Mouse (Mus musculus) CH12.LX (cell line): ENCODE measurements around the gene Cd200r3. TPM values are rescaled to one million over a fixed set of nuclear protein-coding genes. Genes with fewer than 3 reads are reported as not detected.

Experiments
- DNase-seq: peaks from one replicate; pipeline ENCODE4 v3.0.0-alpha.2; 2013; ENCODE audit errors: extremely low read depth
- H3K27ac ChIP-seq: 2 replicates; pipeline ENCODE4 v1.5.1; 2012; ENCODE audit warnings: low read depth, mild to moderate bottlenecking, control low read depth, moderate library complexity; ENCODE audit not compliant: insufficient read depth
- H3K27me3 ChIP-seq: replicated peaks from 2 replicates; pipeline ENCODE3; 2012; ENCODE audit warnings: inconsistent platforms
- H3K36me3 ChIP-seq, 2 experiments: replicated peaks in 1 of 2; 2 replicates each; pipeline versions ENCODE3 to v1.6.1; 2012; ENCODE audit warnings: inconsistent platforms in 1 of 2, low read length in 1 of 2, mild to moderate bottlenecking in 1 of 2, mixed read lengths in 1 of 2, moderate library complexity in 1 of 2; ENCODE audit not compliant: control insufficient read depth in 1 of 2, insufficient read depth in 1 of 2
- H3K4me1 ChIP-seq, 2 experiments: 2 replicates each; pipeline ENCODE4 v1.6.1; 2012; ENCODE audit warnings: inconsistent platforms in 1 of 2, moderate library complexity in 1 of 2; ENCODE audit not compliant: insufficient read depth in 2 of 2, control insufficient read depth in 1 of 2
- H3K4me2 ChIP-seq: 2 replicates; pipeline ENCODE4 v1.6.1; 2012; ENCODE audit warnings: low read depth, mild to moderate bottlenecking, control low read depth; ENCODE audit not compliant: poor library complexity, insufficient read depth, severe bottlenecking
- H3K4me3 ChIP-seq, 3 experiments: fragments of 150-350 bp in 1 of 3; sonication (generic) in 1 of 3; replicated peaks in 1 of 3; 2 replicates each; pipeline versions ENCODE3 to v1.5.1; 2011 to 2012; ENCODE audit warnings: low read depth in 2 of 3, low read length in 2 of 3, mild to moderate bottlenecking in 2 of 3, moderate library complexity in 2 of 3, control low read depth in 1 of 3, improper control_type of control experiment in 1 of 3, inconsistent platforms in 1 of 3, mixed read lengths in 1 of 3; ENCODE audit not compliant: poor library complexity in 1 of 3
- H3K79me2 ChIP-seq: replicated peaks from 2 replicates; pipeline ENCODE4 v1.6.1; 2012; ENCODE audit warnings: mild to moderate bottlenecking, moderate library complexity; ENCODE audit not compliant: control insufficient read depth, poor library complexity, insufficient read depth, severe bottlenecking; ENCODE audit errors: extremely low read depth
- H3K9ac ChIP-seq: 2 replicates; pipeline ENCODE4 v1.6.1; 2012; ENCODE audit warnings: low read depth, mild to moderate bottlenecking, control low read depth, moderate library complexity; ENCODE audit not compliant: insufficient read depth
- H3K9me3 ChIP-seq: replicated peaks from 2 replicates; pipeline ENCODE3; 2012; ENCODE audit warnings: low read length, inconsistent platforms, mixed read lengths
- CHD1 ChIP-seq: IDR thresholded peaks from 2 replicates; pipeline ENCODE4 v1.6.1; 2012; ENCODE audit warnings: low read depth, low read length, improper control_type of control experiment, inconsistent platforms
- CHD2 ChIP-seq: IDR thresholded peaks from 2 replicates; pipeline ENCODE4 v1.6.1; 2011; ENCODE audit warnings: low read length, improper control_type of control experiment
- EP300 ChIP-seq: IDR thresholded peaks from 2 replicates; pipeline ENCODE4 v1.6.1; 2011; ENCODE audit warnings: low read length, improper control_type of control experiment
- ETS1 ChIP-seq: conservative IDR thresholded peaks from 2 replicates; pipeline ENCODE4 v1.6.1; 2012; ENCODE audit warnings: low read depth, mild to moderate bottlenecking, inconsistent platforms, low read length, improper control_type of control experiment, moderate library complexity
- HCFC1 ChIP-seq: IDR thresholded peaks from 2 replicates; pipeline ENCODE4 v1.6.1; 2012; ENCODE audit warnings: low read depth, mild to moderate bottlenecking, inconsistent platforms, low read length, improper control_type of control experiment
- IRF4 ChIP-seq: IDR thresholded peaks from 2 replicates; pipeline ENCODE4 v1.6.1; 2014; ENCODE audit warnings: low read depth, mild to moderate bottlenecking, inconsistent platforms, low read length, improper control_type of control experiment
- JUN ChIP-seq: IDR thresholded peaks from 2 replicates; pipeline ENCODE4 v1.6.1; 2011; ENCODE audit warnings: low read depth, mild to moderate bottlenecking, low read length, improper control_type of control experiment, moderate library complexity; ENCODE audit not compliant: insufficient read depth
- MAZ ChIP-seq: IDR thresholded peaks from 2 replicates; pipeline ENCODE4 v1.6.1; 2012; ENCODE audit warnings: low read depth, mild to moderate bottlenecking, inconsistent platforms, low read length, improper control_type of control experiment, moderate library complexity
- MXI1 ChIP-seq: IDR thresholded peaks from 2 replicates; pipeline ENCODE4 v1.6.1; 2011; ENCODE audit warnings: mild to moderate bottlenecking, low read depth, low read length, improper control_type of control experiment
- POLR2AphosphoS2 ChIP-seq: IDR thresholded peaks from 2 replicates; pipeline ENCODE4 v1.6.1; 2011; ENCODE audit warnings: low read depth, low read length, improper control_type of control experiment
- RAD21 ChIP-seq: IDR thresholded peaks from 2 replicates; pipeline ENCODE4 v1.6.1; 2011; ENCODE audit warnings: low read depth, mild to moderate bottlenecking, low read length, improper control_type of control experiment, moderate library complexity
- TCF12 ChIP-seq: IDR thresholded peaks from 2 replicates; pipeline ENCODE4 v1.6.1; 2014; ENCODE audit warnings: low read depth, mild to moderate bottlenecking, inconsistent platforms, low read length, improper control_type of control experiment
- UBTF ChIP-seq: IDR thresholded peaks from 2 replicates; pipeline ENCODE4 v1.6.1; 2012; ENCODE audit warnings: low read depth, mild to moderate bottlenecking, inconsistent platforms, low read length, improper control_type of control experiment, moderate library complexity
- USF2 ChIP-seq: conservative IDR thresholded peaks from 2 replicates; pipeline ENCODE4 v1.6.1; 2011; ENCODE audit warnings: low read depth, low read length, improper control_type of control experiment
- ZC3H11A ChIP-seq: IDR thresholded peaks from 2 replicates; pipeline ENCODE4 v1.6.1; 2012; ENCODE audit warnings: low read depth, mild to moderate bottlenecking, inconsistent platforms, low read length, improper control_type of control experiment
- ZKSCAN1 ChIP-seq: IDR thresholded peaks from 2 replicates; pipeline ENCODE4 v1.6.1; 2012; ENCODE audit warnings: low read depth, inconsistent platforms, low read length, improper control_type of control experiment, borderline replicate concordance
- ZNF384 ChIP-seq: IDR thresholded peaks from 2 replicates; pipeline ENCODE4 v1.6.1; 2012; ENCODE audit warnings: low read depth, low read length, improper control_type of control experiment, inconsistent platforms
- dilution Hi-C: fragments of 300-500 bp; cut with MboI; formaldehyde crosslinking; loops from 2 replicates; pipeline ENCODE4 v1.14.3; 2020; ENCODE audit warnings: low sequenced_read_pairs; ENCODE audit not compliant: extremely low pct_unique_long_range_greater_than_20kb, extremely low pct_ligation_motif_present
- in situ Hi-C: fragments of 300-500 bp; cut with MboI; formaldehyde crosslinking; loops from 3 replicates; pipeline ENCODE4 v1.14.3; 2019; ENCODE audit warnings: low sequenced_read_pairs, low pct_ligation_motif_present, low pct_unique_long_range_greater_than_20kb, mixed read lengths
- polyA plus RNA-seq: library from polyadenylated mRNA; unstranded; fragments of >175 nt; gene quantifications from 2 replicates; pipeline ENCODE4 v1.2.1, GENCODE M21; 2012; ENCODE audit warnings: low read depth; ENCODE audit not compliant: insufficient read length
- total RNA-seq, 2 experiments: library from RNA; depleted of rRNA; stranded (reverse); fragments of 300-350 nt in 1 of 2; fragments of >200 nt in 1 of 2; gene quantifications; 2 replicates each; pipeline ENCODE4 v1.2.3; 2012 to 2014

Cd200r3 gene
- total and polyA plus RNA-seq, 3 experiments: 5.0 to 17.6 (median 6.9) TPM

DNA sequence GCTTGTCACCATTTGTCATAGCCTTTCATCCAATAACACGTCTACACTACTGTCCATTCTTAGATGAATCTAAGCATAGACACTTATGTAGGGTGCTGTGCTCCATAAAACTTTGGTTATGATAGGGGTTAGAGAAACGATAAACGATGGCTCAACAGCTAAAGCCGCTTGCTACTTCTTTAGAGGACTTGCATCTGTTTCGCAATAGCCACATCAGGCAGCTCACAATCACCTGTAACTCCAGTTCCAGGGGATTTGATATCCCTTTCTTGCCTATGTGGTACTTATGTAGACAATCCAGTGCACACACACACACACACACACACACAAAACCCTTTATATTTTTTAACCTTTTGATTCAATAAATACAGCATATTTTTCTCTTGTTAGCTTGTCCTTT lies 85.6 kb downstream of the Cd200r3 start:
- TF ChIP-seq ZKSCAN1 (no peak), HCFC1 (no peak), MXI1 (no peak), EP300 (no peak), USF2 (no peak), IRF4 (no peak), CHD1 (no peak), ETS1 (no peak), TCF12 (no peak), JUN (no peak), UBTF (no peak)
- H3K27me3 ChIP-seq: no peaks in the 10 kb centered on the region
- peaks cover 6 to 20% of the 10 kb centered on the region in 2 experiments; a peak in 3 of 4 replicates for H3K4me1 ChIP-seq
- H3K4me2 ChIP-seq: no peak overlapping the region
- no peak overlapping the region for H3K9ac ChIP-seq
- in situ Hi-C loops: loop anchor here (5.0 kb wide), 2 partner anchors 48 to 262 kb away; partner anchors contain the start of gene Cd200r1
- dilution Hi-C loops: no loop called here
- H3K4me3 ChIP-seq: no peak overlapping the region
- no peaks in the 10 kb centered on the region for H3K9me3 ChIP-seq
- H3K79me2 ChIP-seq: no peaks in the 10 kb centered on the region
- no peaks in the 10 kb centered on the region for H3K36me3 ChIP-seq
- no peak for DNase-seq
- H3K27ac ChIP-seq: no peak overlapping the region

DNA sequence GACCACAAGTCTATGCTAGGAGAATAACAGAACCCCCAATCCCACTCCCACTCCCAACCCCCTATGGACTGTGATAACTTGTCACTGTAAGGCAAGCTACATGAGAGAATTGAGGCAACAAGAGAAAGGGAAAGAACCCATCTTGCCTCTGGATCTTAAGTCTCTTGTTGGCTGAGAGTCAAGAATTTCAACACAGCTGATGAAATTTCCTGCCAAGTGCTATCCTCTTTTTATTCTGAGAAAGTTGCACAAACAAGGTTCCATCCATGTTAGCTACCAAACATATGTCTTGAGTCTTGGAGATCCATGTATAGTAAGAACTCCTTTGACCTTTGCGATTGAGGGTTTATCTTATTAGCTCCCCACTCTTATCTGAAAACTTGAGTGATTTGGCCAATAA lies 86.0 kb downstream of the Cd200r3 start:
- H3K4me3 ChIP-seq: no peak overlapping the region
- H3K9me3 ChIP-seq: no peaks in the 10 kb centered on the region
- H3K9ac ChIP-seq: no peak overlapping the region
- in situ Hi-C loops: loop anchor here (5.0 kb wide), 2 partner anchors 48 to 262 kb away; partner anchors contain the start of gene Cd200r1
- H3K27ac ChIP-seq: no peak overlapping the region
- no peak for DNase-seq
- dilution Hi-C loops: no loop called here
- no peaks in the 10 kb centered on the region for H3K36me3 ChIP-seq
- H3K79me2 ChIP-seq: no peaks in the 10 kb centered on the region
- TF ChIP-seq RAD21 (no peak), ZNF384 (no peak), POLR2AphosphoS2 (no peak), ZC3H11A (no peak), CHD2 (no peak), JUN (no peak), ZKSCAN1 (no peak), MAZ (no peak), MXI1 (no peak), IRF4 (no peak)
- no peak overlapping the region for H3K4me2 ChIP-seq
- peaks cover 6 to 20% of the 10 kb centered on the region in 2 experiments; a peak in 3 of 4 replicates for H3K4me1 ChIP-seq
- no peaks in the 10 kb centered on the region for H3K27me3 ChIP-seq
